Mouse (Mus musculus) forebrain, embryonic 10.5 days (tissue): ENCODE measurements around the gene Atp8a2. TPM values are rescaled to one million over a fixed set of nuclear protein-coding genes. Genes with fewer than 3 reads are reported as not detected.

Source experiments
- DNase-seq: peaks from one replicate; pipeline ENCODE4 v3.0.0-alpha.2; 2017; ENCODE audit warnings: low spot score; ENCODE audit errors: extremely low spot score
- H3K27ac ChIP-seq: fragments of 300-500 bp; sonication (generic); 2 replicates; pipeline ENCODE4 v1.5.1; 2016; ENCODE audit warnings: mild to moderate bottlenecking
- H3K27me3 ChIP-seq: fragments of 300-500 bp; sonication (generic); 2 replicates; pipeline ENCODE4 v1.6.1; 2016; ENCODE audit warnings: mild to moderate bottlenecking; ENCODE audit not compliant: poor library complexity, severe bottlenecking
- H3K36me3 ChIP-seq: fragments of 300-500 bp; sonication (generic); replicated peaks from 2 replicates; pipeline ENCODE4 v1.6.1; 2016; ENCODE audit warnings: mild to moderate bottlenecking, moderate library complexity
- H3K4me1 ChIP-seq: fragments of 300-500 bp; sonication (generic); 2 replicates; pipeline ENCODE4 v1.6.1; 2016
- H3K4me3 ChIP-seq: fragments of 300-500 bp; sonication (generic); 2 replicates; pipeline ENCODE4 v1.5.1; 2016; ENCODE audit warnings: mild to moderate bottlenecking, moderate library complexity
- H3K9me3 ChIP-seq: fragments of 300-500 bp; sonication (generic); 2 replicates; pipeline ENCODE4 v1.6.1; 2016; ENCODE audit warnings: mild to moderate bottlenecking, moderate library complexity
- WGBS: fragments of 180-500 bp; shearing (Covaris S2); methylation state at CpG from one replicate; pipeline ENCODE4 v1.1.7; 2016; 5-methylcytosine and 5-hydroxymethylcytosine counted together
- polyA plus RNA-seq: library from polyadenylated mRNA; unstranded; fragments of >200 nt; fragmentation: Nextera tagmentation; extraction: Ambion mirVana; gene quantifications from 2 replicates; pipeline ENCODE4 v1.2.1, GENCODE M21; 2016

Atp8a2 gene
- polyA plus RNA-seq, 1 experiment from 2014 or later, result 2.8 TPM

DNA sequence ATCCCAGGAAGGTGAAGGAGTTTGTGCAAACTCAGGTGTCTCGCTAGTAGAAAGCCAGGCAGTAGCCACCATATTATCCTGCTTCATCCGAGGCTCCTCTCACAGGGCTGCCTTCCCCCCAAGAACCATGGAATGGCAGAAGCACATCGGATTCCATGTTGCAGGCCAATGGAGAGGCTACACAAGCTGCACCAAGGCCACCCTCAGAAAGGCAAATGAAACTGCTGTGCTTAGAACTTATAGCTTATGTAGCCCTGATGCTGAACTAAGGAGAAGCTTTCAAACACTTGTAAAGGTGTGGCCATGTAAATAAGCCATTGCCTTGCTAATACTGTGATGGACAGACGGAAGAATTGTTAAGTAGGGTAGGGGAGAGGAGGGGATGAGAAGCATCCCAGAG is 61.2 kb downstream of the Atp8a2 start:
- Histone ChIP-seq H3K4me1 (no peaks in the 10 kb centered on the region), H3K27ac (no peak overlapping the region), H3K9me3 (no peaks in the 10 kb centered on the region), H3K27me3 (no peaks in the 10 kb centered on the region), H3K4me3 (no peak overlapping the region), H3K36me3 (no peaks in the 10 kb centered on the region)
- WGBS, result 81% methylated on average over 4 of the region's 4 CpGs
- no peak for DNase-seq

DNA sequence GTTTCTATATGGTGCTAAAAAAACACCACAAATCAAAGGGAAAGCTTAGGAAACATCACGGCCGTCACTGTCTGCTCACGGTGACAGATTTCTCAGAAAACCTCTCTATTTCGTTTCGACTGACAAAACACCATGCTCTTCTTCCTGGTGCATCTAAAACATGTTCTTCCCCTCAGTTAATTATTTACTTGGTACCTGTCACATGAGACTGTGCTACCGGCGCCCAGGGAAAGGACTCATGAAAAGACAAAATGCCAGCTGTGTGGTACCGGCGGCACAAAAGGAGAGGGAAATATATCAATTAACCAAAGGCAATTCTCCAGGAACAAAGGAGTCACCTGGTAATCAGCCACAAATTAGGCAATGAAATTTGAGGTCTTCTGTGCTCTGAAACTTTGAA is 62.3 kb downstream of the Atp8a2 start:
- no peaks in the 10 kb centered on the region for H3K4me1 ChIP-seq
- no peaks in the 10 kb centered on the region for H3K36me3 ChIP-seq
- H3K27me3 ChIP-seq, result no peaks in the 10 kb centered on the region
- H3K4me3 ChIP-seq, result no peak overlapping the region
- no peak overlapping the region for H3K27ac ChIP-seq
- WGBS, result 88% methylated on average over 9 of the region's 9 CpGs
- H3K9me3 ChIP-seq, result no peaks in the 10 kb centered on the region
- no peak for DNase-seq

- 88% methylated on average over 9 of the region's 9 CpGs for WGBS
- no peak for DNase-seq
- Histone ChIP-seq H3K27ac (no peak overlapping the region), H3K9me3 (no peaks in the 10 kb centered on the region), H3K4me3 (no peak overlapping the region), H3K4me1 (no peaks in the 10 kb centered on the region), H3K36me3 (no peaks in the 10 kb centered on the region), H3K27me3 (no peaks in the 10 kb centered on the region)
These were observed 65.6 kb downstream of the Atp8a2 start for GRCm38 (mm10) chr14:60131196-60131876.

DNA sequence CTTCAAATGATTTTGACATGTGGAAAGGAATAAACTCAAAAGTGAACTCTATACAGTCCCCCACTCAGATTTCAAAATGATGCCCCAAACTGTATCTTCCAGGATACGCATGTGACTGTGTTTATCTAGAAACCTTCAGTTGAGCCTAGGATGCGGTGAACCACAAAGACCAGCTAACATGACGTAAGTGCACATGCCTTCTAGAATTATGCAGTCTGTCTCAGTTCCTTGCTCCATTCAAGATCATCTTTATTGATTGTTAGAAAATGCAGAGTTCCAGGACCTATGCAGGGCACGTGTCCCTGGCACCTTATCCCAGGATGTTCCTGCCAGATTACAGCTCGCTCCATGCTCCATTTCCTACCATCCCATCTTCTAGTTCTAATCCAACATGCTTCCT is 67.4 kb downstream of the Atp8a2 start:
- 93% methylated on average over 5 of the region's 5 CpGs for WGBS
- DNase-seq, result no peak

GRCm38 (mm10) chr14:60125202-60125601 is 71.8 kb downstream of the Atp8a2 start:
- Histone ChIP-seq H3K27me3 (peaks cover 9% of the 10 kb centered on the region), H3K27ac (no peak overlapping the region), H3K4me1 (peaks cover 6% of the 10 kb centered on the region), H3K9me3 (no peaks in the 10 kb centered on the region), H3K4me3 (no peak overlapping the region), H3K36me3 (no peaks in the 10 kb centered on the region)
- DNase-seq, result no peak
- WGBS, result 89% methylated on average over 9 of the region's 9 CpGs

More for the DNA sequence above, 67.4 kb downstream of the Atp8a2 start:
- Histone ChIP-seq H3K4me1 (no peaks in the 10 kb centered on the region), H3K9me3 (no peaks in the 10 kb centered on the region), H3K27ac (no peak overlapping the region), H3K4me3 (no peak overlapping the region), H3K36me3 (no peaks in the 10 kb centered on the region), H3K27me3 (no peaks in the 10 kb centered on the region)

DNA sequence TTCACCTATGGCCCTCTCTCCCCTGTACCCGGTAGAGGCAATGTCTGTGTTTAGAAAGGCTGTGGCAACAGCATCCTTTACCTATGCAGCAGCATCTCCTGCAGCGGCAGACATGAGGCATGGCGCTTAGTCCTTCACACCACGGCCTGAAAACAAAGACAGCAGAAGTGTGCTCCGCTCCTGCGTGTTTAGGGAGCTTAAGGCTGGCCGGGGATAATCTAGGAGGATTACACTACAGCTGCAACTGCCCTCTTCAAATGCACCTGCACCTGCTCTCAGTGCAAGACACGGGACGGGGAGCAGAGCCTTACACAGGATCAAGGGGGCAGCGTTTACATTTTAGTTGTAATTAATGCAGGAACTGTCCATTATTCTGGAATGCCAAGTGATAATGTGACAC is 75.4 kb downstream of the Atp8a2 start:
- Histone ChIP-seq H3K4me1 (peaks cover 6% of the 10 kb centered on the region), H3K4me3 (no peak overlapping the region), H3K27me3 (peaks cover 9% of the 10 kb centered on the region), H3K36me3 (no peaks in the 10 kb centered on the region), H3K9me3 (no peaks in the 10 kb centered on the region), H3K27ac (no peak overlapping the region)
- WGBS, result 41% methylated on average over 10 of the region's 10 CpGs
- no peak for DNase-seq

- Histone ChIP-seq H3K27me3 (peaks cover 9% of the 10 kb centered on the region), H3K4me3 (no peak overlapping the region), H3K4me1 (peaks cover 6% of the 10 kb centered on the region), H3K27ac (no peak overlapping the region), H3K9me3 (no peaks in the 10 kb centered on the region), H3K36me3 (no peaks in the 10 kb centered on the region)
- no peak for DNase-seq
- 87% methylated on average over 9 of the region's 9 CpGs for WGBS
These were observed 79.0 kb downstream of the Atp8a2 start for GRCm38 (mm10) chr14:60117792-60118585.

- Histone ChIP-seq H3K4me3 (peak overlapping the region; percentile 61), H3K9me3 (no peaks in the 10 kb centered on the region), H3K36me3 (no peaks in the 10 kb centered on the region), H3K4me1 (peaks cover 18% of the 10 kb centered on the region), H3K27ac (peak overlapping the region; percentile 74), H3K27me3 (peaks cover 33% of the 10 kb centered on the region)
- WGBS, result 10% methylated on average over 29 of the region's 33 CpGs
- peak; percentile 84 for DNase-seq
These were observed 109.9 kb downstream of the Atp8a2 start for GRCm38 (mm10) chr14:60086808-60087725.

- H3K27me3 ChIP-seq, result peaks cover 33% of the 10 kb centered on the region
- H3K4me3 ChIP-seq, result peak overlapping the region; percentile 61
- WGBS, result 2% methylated on average over 21 of the region's 21 CpGs
- H3K27ac ChIP-seq, result peak overlapping the region; percentile 74
- H3K9me3 ChIP-seq, result no peaks in the 10 kb centered on the region
- DNase-seq, result no peak
- peaks cover 18% of the 10 kb centered on the region for H3K4me1 ChIP-seq
- no peaks in the 10 kb centered on the region for H3K36me3 ChIP-seq
These were observed 110.6 kb downstream of the Atp8a2 start for GRCm38 (mm10) chr14:60086254-60086807.

DNA sequence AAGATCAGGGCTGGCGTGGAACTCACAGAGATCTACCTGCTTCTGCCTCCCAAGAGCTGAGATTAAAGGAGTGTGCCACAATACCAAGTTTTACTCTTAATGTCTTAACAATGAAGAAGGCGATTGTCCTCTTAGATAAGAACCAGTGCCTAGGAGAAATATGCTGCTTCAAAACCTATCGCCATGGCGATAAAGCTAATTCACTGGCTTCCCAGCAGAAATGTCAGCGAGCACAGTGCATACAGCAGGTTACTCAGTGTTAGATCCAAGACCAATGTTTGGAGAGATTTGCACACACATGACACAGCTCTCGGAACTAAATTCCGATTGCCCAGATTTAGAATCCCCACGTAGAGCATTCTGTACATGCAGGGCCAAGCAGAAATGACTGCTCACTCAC is 114.2 kb downstream of the Atp8a2 start:
- H3K4me1 ChIP-seq, result peaks cover 18% of the 10 kb centered on the region
- H3K4me3 ChIP-seq, result no peak overlapping the region
- no peaks in the 10 kb centered on the region for H3K9me3 ChIP-seq
- no peak for DNase-seq
- no peaks in the 10 kb centered on the region for H3K36me3 ChIP-seq
- H3K27ac ChIP-seq, result no peak overlapping the region
- WGBS, result 86% methylated on average over 8 of the region's 8 CpGs
- H3K27me3 ChIP-seq, result peaks cover 29% of the 10 kb centered on the region

DNA sequence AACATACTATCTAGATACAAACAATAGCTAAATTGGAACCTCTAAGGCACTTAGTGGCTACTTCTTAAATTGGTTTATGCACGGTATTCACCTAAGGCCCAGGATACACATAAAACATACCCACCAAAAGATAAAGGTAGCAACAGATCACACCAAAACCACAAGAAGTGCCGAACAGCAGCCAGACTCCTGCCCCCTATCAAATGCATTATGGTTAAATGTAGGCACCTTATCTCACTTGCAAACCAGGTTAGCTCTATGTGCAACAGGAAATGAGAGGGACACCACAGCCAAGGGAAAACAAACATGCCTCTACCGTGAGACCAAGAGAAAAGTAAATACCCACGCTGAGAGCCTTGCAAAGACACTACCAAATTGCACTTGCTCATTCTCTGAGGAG is 124.5 kb downstream of the Atp8a2 start:
- no peaks in the 10 kb centered on the region for H3K4me1 ChIP-seq
- no peaks in the 10 kb centered on the region for H3K9me3 ChIP-seq
- H3K27ac ChIP-seq, result no peak overlapping the region
- H3K36me3 ChIP-seq, result no peaks in the 10 kb centered on the region
- no peak overlapping the region for H3K4me3 ChIP-seq
- 90% methylated on average over 4 of the region's 4 CpGs for WGBS
- no peak for DNase-seq
- H3K27me3 ChIP-seq, result no peaks in the 10 kb centered on the region

DNA sequence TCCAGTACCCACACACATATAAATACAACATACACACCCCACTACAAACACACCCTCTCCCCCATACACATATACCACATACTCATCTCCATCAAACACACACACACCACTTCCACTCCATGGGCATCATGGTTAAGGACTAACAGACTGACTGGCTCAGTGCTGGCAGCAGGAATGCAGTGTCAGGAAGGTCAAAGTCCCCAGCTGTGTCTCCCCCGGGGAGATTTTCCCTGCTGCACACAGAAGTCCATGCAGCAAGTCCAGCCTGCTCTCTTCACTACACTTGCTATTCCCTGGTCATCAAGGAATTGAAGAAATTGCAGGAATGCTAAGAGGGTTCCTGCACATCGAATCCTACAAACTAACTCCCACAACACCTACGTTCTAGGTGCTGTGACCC is 131.8 kb downstream of the Atp8a2 start:
- Histone ChIP-seq H3K27me3 (no peaks in the 10 kb centered on the region; the same call in none of the 2 replicates), H3K4me3 (no peak overlapping the region), H3K4me1 (no peaks in the 10 kb centered on the region), H3K27ac (no peak overlapping the region), H3K36me3 (no peaks in the 10 kb centered on the region), H3K9me3 (no peaks in the 10 kb centered on the region)
- 80% methylated on average over 3 of the region's 3 CpGs for WGBS
- DNase-seq, result no peak
